Mouse (Mus musculus) hindbrain, embryonic 15.5 days (tissue): ENCODE results near the gene Cep128. TPM values are rescaled to one million over a fixed set of nuclear protein-coding genes. Genes with fewer than 3 reads are reported as not detected.

ENCODE experiments used
- ATAC-seq: fragments of 200-750 bp; cut with Nextera tagmentation; 2 replicates; pipeline ENCODE4 v1.8.0; 2017; ENCODE audit warnings: low read depth, moderate number of reproducible peaks, moderate TSS enrichment; ENCODE audit not compliant: low FRiP score
- H3K27ac ChIP-seq: fragments of 300-500 bp; sonication (generic); replicated peaks from 2 replicates; pipeline ENCODE4 v1.5.1; 2015; ENCODE audit warnings: mild to moderate bottlenecking, inconsistent platforms
- H3K27me3 ChIP-seq: fragments of 300-500 bp; sonication (generic); 2 replicates; pipeline ENCODE4 v1.6.1; 2015; ENCODE audit warnings: control low read depth, inconsistent platforms
- H3K36me3 ChIP-seq: fragments of 300-500 bp; sonication (generic); 2 replicates; pipeline ENCODE4 v1.6.1; 2015; ENCODE audit warnings: control low read depth, inconsistent platforms
- H3K4me1 ChIP-seq: fragments of 300-500 bp; sonication (generic); replicated peaks from 2 replicates; pipeline ENCODE4 v1.6.1; 2015; ENCODE audit warnings: control low read depth, inconsistent platforms
- H3K4me2 ChIP-seq: fragments of 300-500 bp; sonication (generic); 2 replicates; pipeline ENCODE4 v1.6.1; 2015; ENCODE audit warnings: moderate library complexity, mild to moderate bottlenecking, inconsistent platforms
- H3K4me3 ChIP-seq: fragments of 300-500 bp; sonication (generic); 2 replicates; pipeline ENCODE4 v1.5.1; 2015; ENCODE audit warnings: mild to moderate bottlenecking, inconsistent platforms
- H3K9ac ChIP-seq: fragments of 300-500 bp; sonication (generic); 2 replicates; pipeline ENCODE4 v1.6.1; 2015; ENCODE audit warnings: inconsistent platforms
- H3K9me3 ChIP-seq: fragments of 300-500 bp; sonication (generic); 2 replicates; pipeline ENCODE4 v1.6.1; 2016; ENCODE audit warnings: control low read depth, inconsistent platforms
- WGBS: fragments of 180-500 bp; shearing (Covaris S2); methylation state at CpG from one replicate; pipeline ENCODE4 v1.1.7; 2015; 5-methylcytosine and 5-hydroxymethylcytosine counted together
- polyA plus RNA-seq: library from polyadenylated mRNA; unstranded; fragments of >200 nt; fragmentation: Nextera tagmentation; extraction: Ambion mirVana; gene quantifications from 2 replicates; pipeline ENCODE4 v1.2.1, GENCODE M21; 2015

Gene Cep128
- polyA plus RNA-seq, 1 experiment from 2014 or later, result 3.6 TPM

DNA sequence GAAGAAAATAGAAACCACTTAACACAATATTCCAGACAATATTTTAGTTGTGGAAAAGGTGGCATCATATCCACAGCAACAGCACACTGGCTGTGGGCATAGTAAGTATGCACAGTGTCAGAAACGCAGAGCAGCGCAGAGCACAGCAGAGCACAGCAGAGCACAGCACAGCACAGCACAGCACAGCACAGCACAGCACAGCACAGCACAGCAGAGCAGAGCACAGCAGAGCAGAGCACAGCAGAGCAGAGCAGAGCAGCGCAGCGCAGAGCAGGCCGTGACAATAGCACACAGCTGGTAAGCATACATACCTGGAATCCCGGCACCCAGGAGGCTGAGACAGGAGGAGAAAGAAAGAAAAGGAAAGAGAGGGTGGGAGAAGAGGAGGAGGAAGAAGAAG is 129.4 kb downstream of the Cep128 start:
- Histone ChIP-seq H3K4me1 (no peaks in the 10 kb centered on the region), H3K9me3 (no peaks in the 10 kb centered on the region), H3K4me2 (no peak overlapping the region), H3K27me3 (no peaks in the 10 kb centered on the region), H3K9ac (no peak overlapping the region), H3K36me3 (no peaks in the 10 kb centered on the region), H3K27ac (no peak overlapping the region), H3K4me3 (no peak overlapping the region)
- ATAC-seq, result no peak
- WGBS, result 96% methylated on average over 6 of the region's 6 CpGs

DNA sequence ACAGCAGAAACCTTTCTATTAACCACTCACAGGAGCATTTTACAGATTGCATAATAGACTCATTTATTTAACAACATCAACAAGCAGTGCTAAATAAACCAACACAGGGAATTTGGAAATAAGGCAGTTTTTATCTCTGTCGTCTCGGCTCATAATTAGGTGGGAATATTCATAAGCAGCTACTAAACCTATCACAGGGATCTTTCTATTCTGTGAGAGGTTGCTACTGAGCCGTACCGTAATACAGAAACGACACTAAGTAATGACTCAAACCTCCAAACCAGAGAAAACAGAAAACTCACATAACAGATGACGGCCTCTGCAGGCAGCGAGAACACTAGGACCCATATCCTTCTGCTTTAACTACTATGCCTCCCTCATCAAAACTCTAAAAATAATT is 163.6 kb downstream of the Cep128 start:
- Histone ChIP-seq H3K9ac (no peak overlapping the region), H3K27me3 (no peaks in the 10 kb centered on the region), H3K4me2 (no peak overlapping the region), H3K36me3 (no peaks in the 10 kb centered on the region), H3K4me3 (no peak overlapping the region), H3K9me3 (no peaks in the 10 kb centered on the region), H3K4me1 (no peaks in the 10 kb centered on the region), H3K27ac (no peak overlapping the region)
- 61% methylated on average over 7 of the region's 7 CpGs for WGBS
- no peak for ATAC-seq

DNA sequence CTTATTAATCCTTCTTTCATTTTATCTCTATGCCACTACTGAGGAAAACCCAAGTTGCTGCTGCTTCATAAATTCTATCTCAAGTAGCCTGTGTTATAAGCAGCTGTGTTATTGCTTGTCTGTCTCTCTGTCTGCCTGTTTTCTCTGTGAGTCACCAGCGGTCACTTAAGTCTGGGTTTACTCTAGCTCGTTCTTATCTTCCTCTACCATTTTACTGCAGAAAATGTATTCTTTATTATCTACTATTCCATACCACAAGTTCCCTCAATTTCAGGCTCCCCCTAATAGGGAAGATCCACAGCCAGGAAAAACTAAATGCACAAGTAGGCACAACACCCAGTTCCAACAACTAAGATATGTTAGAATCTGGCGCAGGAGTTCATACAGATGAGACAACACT is 178.7 kb downstream of the Cep128 start:
- no peaks in the 10 kb centered on the region for H3K36me3 ChIP-seq
- H3K4me1 ChIP-seq, result no peaks in the 10 kb centered on the region
- no peak overlapping the region for H3K4me3 ChIP-seq
- no peaks in the 10 kb centered on the region for H3K27me3 ChIP-seq
- ATAC-seq, result no peak
- no peak overlapping the region for H3K27ac ChIP-seq
- H3K9ac ChIP-seq, result no peak overlapping the region
- WGBS, result 95% methylated on average over 3 of the region's 3 CpGs
- no peak overlapping the region for H3K4me2 ChIP-seq
- no peaks in the 10 kb centered on the region for H3K9me3 ChIP-seq

DNA sequence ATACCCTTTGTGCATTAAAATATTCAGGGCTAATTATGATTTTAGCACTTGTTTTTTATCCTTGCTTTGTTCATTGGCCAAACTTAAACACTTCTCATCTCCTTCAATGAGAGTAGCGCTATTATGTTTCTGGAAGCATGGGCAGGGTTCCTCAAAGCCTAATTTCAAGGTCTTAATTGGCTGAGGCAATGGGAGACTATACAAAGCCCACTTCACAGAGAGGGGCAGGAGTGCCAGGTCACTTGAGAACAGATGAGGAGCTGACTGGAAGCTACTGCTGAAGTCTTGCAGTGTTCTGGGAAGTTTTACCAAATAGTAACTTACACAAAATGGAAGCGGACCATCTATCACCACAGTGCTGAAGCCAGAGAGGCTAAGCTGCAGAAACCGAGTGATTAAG is 179.9 kb downstream of the Cep128 start:
- H3K36me3 ChIP-seq, result no peaks in the 10 kb centered on the region
- H3K4me2 ChIP-seq, result no peak overlapping the region
- WGBS, result 79% methylated on average over 3 of the region's 3 CpGs
- H3K9me3 ChIP-seq, result no peaks in the 10 kb centered on the region
- ATAC-seq, result no peak
- no peak overlapping the region for H3K4me3 ChIP-seq
- no peak overlapping the region for H3K27ac ChIP-seq
- H3K9ac ChIP-seq, result no peak overlapping the region
- no peaks in the 10 kb centered on the region for H3K4me1 ChIP-seq
- H3K27me3 ChIP-seq, result no peaks in the 10 kb centered on the region

DNA sequence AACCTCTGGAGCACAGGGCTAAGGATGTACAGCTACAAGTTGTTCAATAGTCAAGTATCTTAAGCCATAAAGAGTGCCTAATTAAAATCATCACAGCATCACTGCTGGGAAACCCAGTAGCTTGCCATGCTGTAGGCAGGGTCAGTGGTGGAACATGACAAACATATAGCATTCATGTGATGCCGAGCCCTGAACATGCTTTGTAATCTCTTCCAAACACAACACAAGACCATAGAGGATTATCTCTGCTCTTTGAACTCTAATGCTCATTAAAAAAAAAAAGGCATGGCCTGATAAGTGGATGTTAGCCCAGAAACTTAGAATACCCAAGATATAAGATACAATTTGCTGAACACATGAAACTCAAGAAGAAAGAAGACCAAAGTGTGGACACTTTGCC is 181.7 kb downstream of the Cep128 start:
- Histone ChIP-seq H3K27ac (no peak overlapping the region), H3K4me1 (no peaks in the 10 kb centered on the region), H3K9me3 (no peaks in the 10 kb centered on the region), H3K4me3 (no peak overlapping the region), H3K27me3 (no peaks in the 10 kb centered on the region), H3K9ac (no peak overlapping the region), H3K36me3 (no peaks in the 10 kb centered on the region), H3K4me2 (no peak overlapping the region)
- ATAC-seq, result no peak
- 89% methylated on average over 1 of the region's 1 CpGs for WGBS

DNA sequence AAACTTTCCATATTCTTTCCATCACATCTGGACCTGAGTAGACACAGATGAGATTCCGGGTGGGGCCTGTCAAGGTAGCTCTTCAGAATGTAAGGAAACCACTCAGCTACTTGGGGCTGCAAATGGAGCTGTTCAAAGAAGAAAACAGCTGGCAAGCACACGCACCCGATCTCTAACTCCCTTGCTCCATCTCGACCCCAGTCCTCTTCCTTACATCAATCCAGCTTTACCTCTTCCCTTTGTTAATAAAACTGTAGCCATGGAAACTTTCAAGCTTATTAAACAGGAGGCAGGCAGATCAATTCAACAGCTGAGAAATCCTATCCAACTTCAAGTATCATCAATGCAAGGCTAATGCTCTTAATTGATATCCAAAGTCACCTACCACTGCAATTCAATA is 195.1 kb downstream of the Cep128 start:
- H3K4me1 ChIP-seq, result no peaks in the 10 kb centered on the region
- no peak overlapping the region for H3K4me2 ChIP-seq
- H3K27ac ChIP-seq, result no peak overlapping the region
- H3K36me3 ChIP-seq, result no peaks in the 10 kb centered on the region
- ATAC-seq, result no peak
- no peaks in the 10 kb centered on the region for H3K9me3 ChIP-seq
- H3K9ac ChIP-seq, result no peak overlapping the region
- no peaks in the 10 kb centered on the region for H3K27me3 ChIP-seq
- no peak overlapping the region for H3K4me3 ChIP-seq
- WGBS, result 40% methylated on average over 4 of the region's 4 CpGs

DNA sequence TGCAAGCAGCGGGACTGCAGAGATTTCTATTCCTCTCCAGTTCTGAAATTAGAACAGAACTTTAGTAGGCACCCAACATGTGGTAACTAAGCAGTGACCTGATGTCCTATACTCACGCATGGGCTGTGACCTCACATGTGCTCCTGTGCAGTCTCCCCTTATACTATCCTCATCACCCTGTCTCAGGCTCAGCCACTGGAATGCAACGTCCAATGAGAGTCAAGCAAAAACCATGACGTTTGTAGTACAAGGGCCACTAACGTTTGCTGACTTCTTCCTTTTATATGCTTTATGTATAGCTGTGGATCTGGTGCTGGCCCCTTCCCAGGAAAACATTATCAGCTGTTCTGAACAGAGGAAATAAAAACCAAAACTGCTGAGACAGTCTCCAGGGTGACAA is 198.6 kb downstream of the Cep128 start:
- Histone ChIP-seq H3K4me2 (no peak overlapping the region), H3K27ac (no peak overlapping the region), H3K36me3 (no peaks in the 10 kb centered on the region), H3K4me3 (no peak overlapping the region), H3K9me3 (no peaks in the 10 kb centered on the region), H3K27me3 (no peaks in the 10 kb centered on the region), H3K4me1 (no peaks in the 10 kb centered on the region), H3K9ac (no peak overlapping the region)
- no peak for ATAC-seq
- 80% methylated on average over 5 of the region's 5 CpGs for WGBS

DNA sequence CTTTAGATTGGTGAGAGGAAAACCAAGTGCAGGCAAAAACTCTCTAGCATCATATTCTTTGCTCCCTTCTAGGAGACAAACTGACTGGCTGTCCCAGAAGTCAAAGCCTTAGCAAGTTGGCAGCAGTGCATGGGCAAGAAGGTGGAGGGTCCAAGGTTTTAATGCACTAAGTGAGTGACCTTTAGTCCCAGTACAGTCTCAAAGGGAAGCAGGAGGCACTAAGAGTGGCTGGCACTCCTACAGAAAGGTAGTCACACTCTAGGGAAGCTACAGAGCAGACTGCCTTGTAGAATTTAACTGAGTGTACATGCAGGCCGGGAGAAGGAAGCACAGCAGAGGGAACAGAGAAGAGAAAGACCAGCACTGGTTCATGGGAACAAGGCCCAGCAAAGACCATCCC is 199.6 kb downstream of the Cep128 start:
- no peak overlapping the region for H3K4me3 ChIP-seq
- H3K9me3 ChIP-seq, result no peaks in the 10 kb centered on the region
- H3K27ac ChIP-seq, result no peak overlapping the region
- no peaks in the 10 kb centered on the region for H3K27me3 ChIP-seq
- no peak overlapping the region for H3K4me2 ChIP-seq
- 100% methylated on average over 1 of the region's 1 CpGs for WGBS
- H3K36me3 ChIP-seq, result no peaks in the 10 kb centered on the region
- no peaks in the 10 kb centered on the region for H3K4me1 ChIP-seq
- no peak overlapping the region for H3K9ac ChIP-seq
- no peak for ATAC-seq

DNA sequence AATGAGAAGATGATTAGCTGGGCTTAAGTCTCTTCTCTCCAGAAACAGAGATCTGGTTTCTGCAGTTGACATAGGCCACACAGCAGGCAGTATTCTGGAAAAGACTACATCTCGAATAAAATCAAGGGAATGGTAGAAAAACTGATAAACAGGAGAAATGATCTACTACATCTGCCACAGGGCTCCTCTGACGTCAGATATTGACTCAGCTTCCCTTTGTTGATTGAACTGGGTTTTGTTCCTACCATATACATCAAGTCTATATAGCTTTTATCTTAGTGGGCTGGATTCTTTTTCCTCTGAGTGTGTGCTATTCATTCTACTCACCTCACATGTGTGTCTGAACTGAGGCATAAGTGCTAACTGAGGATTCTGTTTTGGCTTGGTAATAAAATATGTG is 200.3 kb downstream of the Cep128 start:
- H3K4me3 ChIP-seq, result no peak overlapping the region
- WGBS, result 72% methylated on average over 2 of the region's 2 CpGs
- no peak overlapping the region for H3K9ac ChIP-seq
- no peaks in the 10 kb centered on the region for H3K4me1 ChIP-seq
- ATAC-seq, result no peak
- H3K27ac ChIP-seq, result no peak overlapping the region
- no peaks in the 10 kb centered on the region for H3K36me3 ChIP-seq
- H3K4me2 ChIP-seq, result no peak overlapping the region
- no peaks in the 10 kb centered on the region for H3K9me3 ChIP-seq
- H3K27me3 ChIP-seq, result no peaks in the 10 kb centered on the region

DNA sequence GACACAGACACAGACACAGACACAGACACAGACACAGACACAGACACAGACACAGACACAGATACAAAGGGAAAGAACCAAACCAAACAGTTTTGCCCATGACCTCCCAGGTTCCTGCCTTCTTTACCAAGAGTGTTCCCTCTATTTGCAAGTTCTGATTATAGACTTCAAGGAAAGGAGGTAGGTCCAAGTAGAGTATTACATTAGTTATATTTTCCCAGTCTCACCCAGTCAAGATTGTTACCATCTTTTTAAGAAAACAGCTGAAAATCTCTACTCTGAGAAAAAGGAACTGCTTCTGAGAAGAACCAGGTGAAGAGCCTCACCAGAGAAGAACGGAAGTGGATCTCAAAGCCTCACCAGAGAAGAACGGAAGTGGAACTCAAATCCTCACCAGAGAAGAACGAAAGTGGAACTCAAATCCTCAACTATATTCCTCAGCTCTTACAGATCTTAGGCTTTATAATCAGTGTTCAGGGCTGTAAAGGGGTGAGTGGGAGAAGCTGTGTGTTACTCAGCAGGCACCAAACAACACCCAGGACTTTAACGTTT is 200.8 kb downstream of the Cep128 start:
- no peaks in the 10 kb centered on the region for H3K9me3 ChIP-seq
- H3K9ac ChIP-seq, result no peak overlapping the region
- no peak overlapping the region for H3K4me3 ChIP-seq
- WGBS, result 92% methylated on average over 4 of the region's 4 CpGs
- H3K4me1 ChIP-seq, result no peaks in the 10 kb centered on the region
- H3K4me2 ChIP-seq, result no peak overlapping the region
- no peak for ATAC-seq
- no peaks in the 10 kb centered on the region for H3K27me3 ChIP-seq
- no peak overlapping the region for H3K27ac ChIP-seq
- no peaks in the 10 kb centered on the region for H3K36me3 ChIP-seq

DNA sequence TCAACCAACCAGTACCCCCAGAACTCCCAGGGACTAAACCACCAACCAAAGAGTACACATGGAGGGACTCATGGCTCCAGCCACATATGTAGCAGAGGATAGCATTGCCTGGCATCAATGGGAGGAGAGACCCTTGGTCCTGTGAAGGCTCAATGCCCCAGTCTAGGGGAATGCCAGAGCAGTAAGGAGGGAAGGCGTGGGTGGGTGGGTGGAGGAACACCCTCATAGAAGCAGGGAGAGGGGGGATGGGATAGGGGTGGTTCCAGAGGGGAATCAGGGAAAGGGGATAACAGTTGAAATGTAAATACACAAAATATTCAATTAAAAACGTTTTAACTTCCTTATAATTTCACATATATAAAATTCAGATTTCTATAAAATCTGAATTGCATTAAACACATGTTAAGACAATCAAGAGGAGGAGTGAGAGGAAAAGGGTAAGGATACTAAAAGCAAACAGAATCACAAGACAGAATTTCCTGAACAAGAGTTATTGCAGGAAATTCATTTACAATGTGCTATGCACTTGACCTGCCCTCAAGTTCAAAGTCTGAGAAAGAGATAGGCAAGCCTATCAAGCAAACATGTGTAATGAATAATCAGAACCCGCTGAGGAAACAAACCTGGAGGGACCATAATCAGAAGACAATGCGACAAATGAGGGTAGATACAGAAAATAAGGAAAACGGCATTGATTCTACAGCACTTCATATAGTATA is 207.2 kb downstream of the Cep128 start:
- Histone ChIP-seq H3K4me3 (no peak overlapping the region), H3K27ac (no peak overlapping the region), H3K9me3 (no peaks in the 10 kb centered on the region), H3K36me3 (no peaks in the 10 kb centered on the region), H3K4me2 (no peak overlapping the region), H3K4me1 (no peaks in the 10 kb centered on the region), H3K9ac (no peak overlapping the region), H3K27me3 (no peaks in the 10 kb centered on the region)
- WGBS, result 88% methylated on average over 5 of the region's 5 CpGs
- no peak for ATAC-seq

DNA sequence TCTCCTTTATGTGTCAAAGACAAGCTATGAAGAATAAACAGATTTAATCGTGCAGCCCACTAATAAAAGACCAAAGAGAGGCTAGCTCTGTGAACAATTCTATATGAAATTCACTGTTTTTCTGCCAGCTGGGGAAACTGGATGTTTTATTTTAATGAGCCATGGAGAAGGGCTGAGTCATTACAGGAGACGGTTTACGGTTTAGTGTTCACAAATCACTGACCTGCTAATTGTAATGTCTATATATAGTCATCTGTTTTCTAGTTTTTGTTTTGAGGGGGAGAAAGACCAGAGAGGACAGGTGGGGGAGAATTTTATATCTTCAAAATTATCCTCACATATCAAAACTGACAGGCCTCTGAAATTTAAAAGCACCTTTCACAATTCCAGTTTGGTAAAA is 212.6 kb downstream of the Cep128 start:
- H3K4me2 ChIP-seq, result no peak overlapping the region
- H3K4me3 ChIP-seq, result no peak overlapping the region
- no peak overlapping the region for H3K27ac ChIP-seq
- no peaks in the 10 kb centered on the region for H3K36me3 ChIP-seq
- no peaks in the 10 kb centered on the region for H3K4me1 ChIP-seq
- H3K9ac ChIP-seq, result no peak overlapping the region
- no peak for ATAC-seq
- H3K9me3 ChIP-seq, result no peaks in the 10 kb centered on the region
- 70% methylated on average over 3 of the region's 3 CpGs for WGBS
- no peaks in the 10 kb centered on the region for H3K27me3 ChIP-seq
